Mouse (Mus musculus) T-helper 2 cell (primary cell): ENCODE results near the gene Gm28047.

ENCODE experiments used
- in situ Hi-C: fragments of 300-600 bp; cut with MboI, MseI; formaldehyde crosslinking; loops from one replicate; pipeline ENCODE4 v1.15.1; 2025; ENCODE audit warnings: high pct_unique_total_duplicates

Gm28047 gene

GRCm38 (mm10) chr15:102546677-102547427, 78.0 kb downstream of the Gm28047 start:
- in situ Hi-C loops = no loop called here

GRCm38 (mm10) chr15:102546246-102546645, 78.6 kb downstream of the Gm28047 start:
- in situ Hi-C loops = no loop called here

GRCm38 (mm10) chr15:102544801-102545200, 80.1 kb downstream of the Gm28047 start:
- in situ Hi-C loops = no loop called here

DNA sequence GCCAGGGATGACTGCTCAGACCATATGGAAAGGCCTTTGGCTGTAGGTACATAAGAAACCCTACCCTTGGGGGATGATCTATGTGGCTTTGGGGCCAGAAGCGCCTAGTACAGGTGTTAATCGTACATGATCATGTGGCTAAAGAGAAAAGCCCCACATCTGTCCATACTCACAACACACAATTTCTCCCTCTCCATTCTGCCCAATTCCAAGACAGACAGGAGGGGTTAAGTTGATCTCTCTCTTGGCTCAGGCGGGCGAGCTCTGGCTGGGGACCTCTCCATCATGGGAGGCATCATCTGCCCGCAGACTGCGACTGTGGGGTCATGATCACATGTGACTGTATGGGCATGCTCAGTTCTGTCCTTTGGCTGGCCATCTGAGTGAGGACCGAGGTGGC, 90.9 kb downstream of the Gm28047 start:
- in situ Hi-C loops = no loop called here

GRCm38 (mm10) chr15:102532106-102532900, 92.6 kb downstream of the Gm28047 start:
- in situ Hi-C loops = no loop called here

DNA sequence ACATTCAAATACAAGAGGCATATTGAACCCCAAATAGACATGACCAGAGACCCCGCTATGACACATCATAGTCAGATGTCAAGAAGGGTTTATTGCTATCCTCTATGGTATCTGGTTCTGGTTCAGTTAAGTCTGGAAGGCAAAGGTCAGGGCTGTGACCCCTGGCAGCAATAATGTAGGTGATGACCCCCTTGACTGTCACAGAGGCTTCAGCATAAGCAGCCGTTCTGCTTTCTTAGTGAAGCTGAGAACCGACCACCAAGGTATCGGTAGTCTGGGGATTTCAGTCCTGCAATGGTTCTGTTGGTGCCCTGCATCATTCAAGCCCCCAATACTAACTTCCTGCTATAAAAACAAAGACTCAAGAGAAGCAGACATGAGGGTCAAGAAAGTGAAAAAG, 93.3 kb downstream of the Gm28047 start:
- in situ Hi-C loops = no loop called here

- in situ Hi-C loops = no loop called here
These were observed 94.3 kb downstream of the Gm28047 start for GRCm38 (mm10) chr15:102530566-102530965.

DNA sequence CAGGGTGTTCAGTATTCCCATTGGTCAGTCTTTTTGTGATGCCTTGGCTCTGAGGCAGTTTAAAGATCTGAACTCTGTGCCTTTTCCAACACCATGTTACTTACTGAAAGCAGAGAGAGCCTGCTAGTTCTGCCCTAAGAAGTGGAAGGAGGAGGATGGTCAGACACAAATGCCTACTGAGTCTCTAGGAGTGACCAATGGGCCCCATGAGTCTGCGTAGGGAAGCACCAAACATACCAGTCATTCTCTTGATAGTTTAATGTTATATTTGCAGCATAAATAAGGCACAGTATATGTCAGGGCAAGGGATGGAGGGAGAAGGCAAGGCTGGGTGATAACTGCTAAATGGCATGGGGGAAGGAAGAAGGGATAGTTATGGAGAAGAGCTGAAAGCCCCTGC, 96.5 kb downstream of the Gm28047 start:
- in situ Hi-C loops = no loop called here

DNA sequence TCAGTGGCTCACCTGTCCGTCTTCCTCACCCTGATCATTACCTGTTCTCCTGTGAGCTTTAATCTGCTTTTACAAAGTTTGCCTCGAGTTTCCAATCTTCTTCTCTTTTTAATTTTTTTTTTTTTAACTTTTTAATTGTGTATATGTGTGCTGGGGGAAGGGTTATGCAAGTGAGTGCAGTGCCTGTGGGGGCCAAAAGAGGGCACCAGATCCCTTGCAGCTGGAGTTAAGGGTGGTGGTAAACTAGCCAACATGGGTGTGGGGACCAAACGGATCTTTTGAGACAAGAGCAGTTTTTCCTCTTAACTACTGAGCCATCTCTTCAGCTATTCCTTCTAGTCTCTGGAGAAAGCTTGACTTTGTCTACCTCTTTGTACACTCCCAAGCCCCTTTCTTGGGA, 96.9 kb downstream of the Gm28047 start:
- in situ Hi-C loops = no loop called here

GRCm38 (mm10) chr15:102526111-102527002, 98.5 kb downstream of the Gm28047 start:
- in situ Hi-C loops = no loop called here

GRCm38 (mm10) chr15:102524892-102525485, 99.9 kb downstream of the Gm28047 start, which contains the start of gene Npff:
Gene Npff, minus strand, starts transcription at chr15:102524942.
- in situ Hi-C loops = no loop called here

DNA sequence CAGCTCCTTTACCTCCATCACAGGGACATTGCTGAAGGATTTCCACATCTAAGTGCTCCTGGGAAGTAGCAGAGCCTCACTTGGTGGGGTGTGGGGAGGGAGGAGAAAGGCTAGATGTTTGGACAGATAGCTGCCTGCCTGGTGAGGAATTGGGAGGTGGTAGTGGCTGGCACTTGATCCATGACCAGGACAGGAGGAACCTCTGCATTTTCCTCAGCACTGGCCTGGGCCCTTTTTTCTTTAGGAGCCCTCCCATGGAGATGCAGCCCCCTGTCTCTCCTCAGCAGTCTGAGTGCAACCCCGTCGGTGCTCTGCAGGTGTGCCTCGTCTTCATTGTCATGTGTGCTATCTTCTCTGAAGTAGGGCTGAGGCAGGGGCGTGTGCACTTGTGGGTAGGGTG, 103.4 kb downstream of the Gm28047 start:
- in situ Hi-C loops = no loop called here

- in situ Hi-C loops = no loop called here
These were observed 104.5 kb downstream of the Gm28047 start for GRCm38 (mm10) chr15:102520416-102520815.

DNA sequence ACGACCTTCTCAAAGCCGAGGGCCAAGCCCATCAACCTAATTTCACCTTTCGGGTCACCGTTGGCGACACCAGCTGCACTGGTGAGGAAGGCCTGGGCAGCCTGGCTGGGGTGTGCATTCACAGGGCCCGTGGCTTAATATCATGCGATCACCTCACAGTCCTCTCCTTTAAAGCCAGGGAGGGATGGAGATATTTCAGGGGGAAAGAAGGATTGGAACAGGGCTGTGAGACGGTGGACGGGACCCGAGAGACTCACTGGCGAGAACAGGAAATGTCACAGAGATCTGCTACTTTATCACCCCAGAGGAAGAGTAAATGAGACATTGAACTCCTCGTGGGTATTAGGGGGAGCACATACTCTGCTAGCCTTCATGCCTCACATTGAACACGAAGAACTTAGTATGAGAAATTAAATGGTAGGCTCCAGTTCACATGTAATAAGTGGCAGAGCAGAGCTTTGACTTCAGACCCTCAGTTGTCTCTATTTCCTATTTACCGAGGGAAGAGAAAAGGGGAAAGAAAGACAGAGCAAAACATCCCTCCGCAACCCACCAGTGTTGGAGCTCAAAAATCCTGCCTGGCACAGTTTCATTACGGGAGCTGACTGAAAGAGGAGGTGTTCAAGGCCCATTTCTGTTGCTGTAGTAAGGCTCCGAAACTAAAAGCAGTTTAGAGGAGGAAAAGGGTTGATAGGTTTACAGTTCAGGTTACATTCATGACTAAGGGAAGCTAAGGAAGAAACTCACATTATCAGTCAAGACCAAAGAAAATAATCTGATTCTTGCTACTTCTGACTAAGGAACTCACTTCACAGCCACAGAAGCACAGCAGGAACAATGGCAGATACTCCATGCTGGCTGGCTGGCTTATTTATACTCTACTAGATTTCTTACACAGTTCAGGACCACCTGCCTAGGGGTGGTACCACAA, 105.4 kb downstream of the Gm28047 start:
- in situ Hi-C loops = loop anchor here (10.0 kb wide), 1 partner anchor 1255 kb away; no protein-coding TSS in a partner anchor

DNA sequence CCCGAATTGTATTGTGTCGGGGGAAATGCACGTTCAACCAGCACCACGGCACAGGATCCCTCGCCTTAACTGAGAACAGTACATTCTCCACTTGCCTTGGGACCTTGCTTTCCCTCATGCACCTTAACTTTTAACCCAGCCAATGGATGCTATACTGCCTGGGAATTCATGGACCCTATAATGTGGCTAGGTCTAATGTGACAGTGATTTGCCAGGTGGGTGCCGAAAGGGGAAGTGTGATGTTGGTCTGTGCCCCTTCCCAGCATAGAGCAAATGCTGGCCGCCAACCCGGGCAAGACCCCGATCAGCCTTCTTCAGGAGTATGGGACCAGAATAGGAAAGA, 106.0 kb downstream of the Gm28047 start:
- in situ Hi-C loops = loop anchor here (10.0 kb wide), 1 partner anchor 1254 kb away; no protein-coding TSS in a partner anchor

GRCm38 (mm10) chr15:102517976-102518858, 106.7 kb downstream of the Gm28047 start, which contains the start of gene Tarbp2:
Gene Tarbp2, plus strand, starts transcription at chr15:102518192.
- in situ Hi-C loops = loop anchor here (10.0 kb wide), 1 partner anchor 1253 kb away; no protein-coding TSS in a partner anchor

DNA sequence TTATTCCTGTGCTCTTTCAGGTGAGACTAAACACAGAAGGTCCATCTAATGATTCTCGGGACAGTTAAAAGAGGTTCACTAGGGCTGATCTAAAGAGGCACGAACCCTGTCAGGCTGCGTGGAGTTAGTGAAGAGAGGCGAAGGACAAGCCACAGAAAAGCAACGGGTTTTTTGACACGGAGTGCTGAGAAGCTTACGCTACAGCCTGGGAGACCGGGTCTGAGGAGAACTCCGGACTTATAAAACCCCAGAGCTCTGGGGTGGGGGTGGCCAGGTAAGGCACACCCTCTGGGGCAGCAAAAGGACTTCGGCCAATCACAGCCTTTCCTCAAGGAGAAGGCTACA, 107.3 kb downstream of the Gm28047 start:
- in situ Hi-C loops = loop anchor here (10.0 kb wide), 1 partner anchor 1253 kb away; no protein-coding TSS in a partner anchor

DNA sequence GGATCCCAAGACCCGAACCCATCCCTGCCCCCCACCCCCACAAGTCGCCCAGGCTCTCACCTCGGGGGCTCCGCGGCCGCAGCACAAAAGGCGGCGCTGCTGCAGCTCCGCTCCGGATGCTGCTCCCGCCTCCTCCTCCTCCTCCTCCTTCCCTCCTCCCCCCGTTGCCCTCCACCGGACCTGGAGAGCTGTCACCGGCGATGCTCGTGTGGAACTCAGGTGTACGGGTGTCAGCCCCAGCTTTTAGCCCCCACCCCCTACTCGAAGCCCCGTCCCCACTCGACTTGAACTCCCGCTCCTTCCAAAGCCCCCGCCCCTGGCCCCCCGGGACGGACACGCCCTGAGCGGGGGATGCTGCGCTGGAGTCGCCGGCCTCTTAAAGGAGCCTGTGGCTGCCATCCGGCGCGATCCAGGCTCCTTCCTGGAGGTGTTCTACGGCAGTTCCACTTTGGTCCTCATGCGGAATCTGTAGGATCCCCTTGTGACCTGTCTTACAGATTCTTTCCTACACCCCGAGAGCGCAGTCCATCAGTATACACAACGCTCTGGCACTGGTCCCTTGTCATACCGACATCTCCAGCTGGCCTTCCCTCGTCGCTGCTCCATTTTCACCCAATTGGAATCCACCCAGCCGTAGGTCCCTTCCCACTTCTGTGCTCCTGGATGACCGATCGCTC, 108.0 kb downstream of the Gm28047 start, which contains the start of gene Map3k12:
Gene Map3k12, minus strand, starts transcription at position 337 of the 677 bp plus-strand sequence.
- in situ Hi-C loops = loop anchor here (10.0 kb wide), 1 partner anchor 1252 kb away; no protein-coding TSS in a partner anchor
